Mouse (Mus musculus) thymus, adult 2 months (tissue): ENCODE results near the gene Eif2ak4. TPM values are rescaled to one million over a fixed set of nuclear protein-coding genes. Genes with fewer than 3 reads are reported as not detected.
A peak's percentile ranks its signal among the peaks of the same experiment; 100 is the strongest.

Experiments used
- DNase-seq: peaks from one replicate; pipeline ENCODE4 v3.0.0; 2021
- H3K27ac ChIP-seq: fragments of 200-500 bp; 2 replicates; pipeline ENCODE4 v1.5.1; 2012; ENCODE audit warnings: low read length, control low read depth; ENCODE audit not compliant: control insufficient read depth, insufficient read depth
- H3K27me3 ChIP-seq: fragments of 200-500 bp; 2 replicates; pipeline ENCODE4 v1.6.1; 2012; ENCODE audit warnings: mild to moderate bottlenecking, low read length, moderate library complexity, mixed read lengths; ENCODE audit not compliant: control insufficient read depth, insufficient read depth
- H3K36me3 ChIP-seq: fragments of 200-500 bp; 2 replicates; pipeline ENCODE4 v1.6.1; 2012; ENCODE audit warnings: mild to moderate bottlenecking, low read length, moderate library complexity; ENCODE audit not compliant: control insufficient read depth, insufficient read depth
- H3K4me1 ChIP-seq: fragments of 200-500 bp; replicated peaks from 2 replicates; pipeline ENCODE4 v1.6.1; 2012; ENCODE audit warnings: low read length; ENCODE audit not compliant: control insufficient read depth, insufficient read depth
- H3K4me3 ChIP-seq: fragments of 200-500 bp; 2 replicates; pipeline ENCODE4 v1.5.1; 2012; ENCODE audit warnings: mild to moderate bottlenecking, low read length, control low read depth, moderate library complexity; ENCODE audit not compliant: control insufficient read depth, insufficient read depth
- CTCF ChIP-seq: fragments of 200-500 bp; IDR thresholded peaks from 2 replicates; pipeline ENCODE4 v1.5.1; 2012; ENCODE audit warnings: mild to moderate bottlenecking, control low read depth, low read length, moderate library complexity, borderline replicate concordance; ENCODE audit not compliant: control insufficient read depth, poor library complexity, insufficient read depth; ENCODE audit errors: extremely low read depth
- POLR2A ChIP-seq: fragments of 200-500 bp; IDR thresholded peaks from 2 replicates; pipeline ENCODE4 v1.6.1; 2012; ENCODE audit warnings: mild to moderate bottlenecking, low read length, control low read depth, moderate library complexity; ENCODE audit not compliant: control insufficient read depth, poor library complexity, insufficient read depth; ENCODE audit errors: extremely low read depth
- WGBS: fragments of 180-500 bp; shearing (Covaris S2); methylation state at CpG from one replicate; pipeline ENCODE4 v1.1.7; 2018; 5-methylcytosine and 5-hydroxymethylcytosine counted together
- polyA plus RNA-seq: library from polyadenylated mRNA; depleted of rRNA; stranded (reverse); fragments of >200 nt; gene quantifications from 2 replicates; pipeline ENCODE4 v1.2.3, GENCODE M21; 2012

Eif2ak4 gene
- polyA plus RNA-seq, 1 experiment: 9.0 TPM

DNA sequence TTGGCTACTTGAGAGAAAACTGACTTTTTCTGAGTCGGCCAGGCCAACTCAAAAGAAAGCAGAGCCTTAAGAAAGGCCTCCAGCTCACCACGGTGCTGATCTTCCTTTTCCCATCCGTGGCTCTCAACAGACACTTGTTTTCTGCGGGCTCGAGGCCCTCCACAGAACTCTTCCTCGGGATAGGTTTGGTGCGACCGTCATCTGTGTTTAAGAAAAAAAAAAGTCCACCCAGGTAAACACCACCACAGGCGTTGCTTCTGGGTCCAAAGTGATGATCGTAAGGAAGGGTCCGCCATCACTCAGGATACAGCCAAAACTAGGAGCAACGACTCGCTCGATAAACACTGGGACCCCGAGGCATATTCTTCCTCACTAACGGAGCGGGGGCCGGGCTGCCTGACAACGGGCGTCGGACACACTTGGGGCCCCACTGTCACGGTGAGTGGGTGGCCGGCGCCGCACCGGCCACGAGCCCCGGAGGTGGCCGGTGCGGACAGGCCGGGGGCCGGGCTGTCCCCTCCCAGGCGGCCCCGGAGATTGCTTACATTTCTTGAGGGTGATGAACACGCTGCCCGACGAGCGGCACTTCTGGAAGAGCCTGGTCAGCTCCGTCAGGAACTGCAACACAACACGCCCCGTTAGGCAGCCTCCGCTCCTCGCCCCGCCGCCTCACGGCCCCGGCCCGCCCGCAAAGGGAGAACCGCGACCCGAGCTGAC lies 90.6 kb downstream of the Eif2ak4 start:
- 1% methylated on average over 52 of the region's 52 CpGs for WGBS
- H3K36me3 ChIP-seq: peaks cover 23% of the 10 kb centered on the region
- no peak overlapping the region for H3K27ac ChIP-seq
- peaks cover 18% of the 10 kb centered on the region for H3K4me1 ChIP-seq
- no peak for DNase-seq
- no peaks in the 10 kb centered on the region for H3K27me3 ChIP-seq
- no peak for TF ChIP-seq POLR2A
- TF ChIP-seq CTCF: no peak
- H3K4me3 ChIP-seq: peak overlapping the region; percentile 64

GRCm38 (mm10) chr2:118479550-118479909 lies 91.1 kb downstream of the Eif2ak4 start, which contains the start of gene Srp14:
Gene Srp14, minus strand, starts transcription at chr2:118479711.
- peak; percentile 92 for DNase-seq
- H3K4me3 ChIP-seq: peak within 1 kb of the TSS; percentile 64
- no peaks in the 10 kb centered on the region for H3K27me3 ChIP-seq
- H3K36me3 ChIP-seq: peaks cover 21% of the 10 kb centered on the region
- under 1% methylated on average over 35 of the region's 35 CpGs for WGBS
- TF ChIP-seq POLR2A (peak; percentile 94), CTCF (peak; percentile 46; the same call in 1 of the 2 replicates)
- H3K27ac ChIP-seq: no peak within 1 kb of the TSS; the same call in 1 of the 2 replicates
- H3K4me1 ChIP-seq: peaks cover 18% of the 10 kb centered on the region

DNA sequence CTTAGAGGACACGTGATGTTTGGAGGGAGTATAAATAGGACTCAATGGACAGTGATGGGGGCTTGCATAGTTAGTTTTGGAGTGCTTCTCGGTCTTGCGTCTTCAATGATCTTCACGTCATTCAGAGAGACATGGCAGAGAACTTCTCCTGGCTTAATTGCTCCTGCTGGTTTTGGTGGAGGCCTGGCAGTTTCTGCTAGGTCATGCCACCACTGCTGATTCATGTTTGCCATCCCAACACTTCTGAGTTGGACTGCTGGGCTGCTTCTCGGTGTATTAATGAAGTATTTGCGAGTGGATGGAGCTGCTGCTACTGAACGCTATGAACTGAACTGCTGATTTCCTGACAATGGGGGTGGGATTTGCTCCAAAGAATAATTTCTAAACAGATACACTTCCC lies 92.5 kb downstream of the Eif2ak4 start:
- Histone ChIP-seq H3K4me1 (peaks cover 18% of the 10 kb centered on the region), H3K36me3 (peaks cover 14% of the 10 kb centered on the region)
- TF ChIP-seq POLR2A (no peak), CTCF (no peak)

DNA sequence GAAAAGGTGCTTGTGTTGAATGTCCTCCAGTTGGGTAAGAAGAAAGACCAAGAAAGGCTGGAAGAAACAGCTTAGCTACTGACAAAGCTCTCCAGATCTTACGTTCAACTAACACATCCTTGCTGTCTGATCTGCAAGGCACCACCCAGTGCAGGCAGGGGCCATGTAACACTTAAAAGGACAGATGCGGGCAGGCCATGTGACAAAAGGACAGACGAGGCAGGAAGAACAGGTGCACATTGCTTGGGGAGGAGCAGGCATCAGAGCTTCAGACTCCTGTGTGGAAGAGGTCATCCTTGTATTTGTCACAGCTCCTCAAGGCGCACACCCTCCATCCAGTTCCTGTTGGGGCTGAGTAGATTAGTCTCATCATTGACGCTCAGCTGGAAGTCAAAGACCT lies 94.6 kb downstream of the Eif2ak4 start:
- WGBS: 37% methylated on average over 5 of the region's 5 CpGs
- Histone ChIP-seq H3K36me3 (no peaks in the 10 kb centered on the region), H3K27ac (peak overlapping the region; percentile 0; the same call in 1 of the 2 replicates), H3K4me3 (no peak overlapping the region), H3K4me1 (peaks cover 20% of the 10 kb centered on the region), H3K27me3 (no peaks in the 10 kb centered on the region)
- DNase-seq: no peak
- no peak for TF ChIP-seq CTCF
- no peak for TF ChIP-seq POLR2A

More for the DNA sequence above, 92.5 kb downstream of the Eif2ak4 start:
- Histone ChIP-seq H3K4me3 (no peak overlapping the region), H3K27me3 (no peaks in the 10 kb centered on the region), H3K27ac (no peak overlapping the region)
- no peak for DNase-seq
- 98% methylated on average over 7 of the region's 7 CpGs for WGBS

DNA sequence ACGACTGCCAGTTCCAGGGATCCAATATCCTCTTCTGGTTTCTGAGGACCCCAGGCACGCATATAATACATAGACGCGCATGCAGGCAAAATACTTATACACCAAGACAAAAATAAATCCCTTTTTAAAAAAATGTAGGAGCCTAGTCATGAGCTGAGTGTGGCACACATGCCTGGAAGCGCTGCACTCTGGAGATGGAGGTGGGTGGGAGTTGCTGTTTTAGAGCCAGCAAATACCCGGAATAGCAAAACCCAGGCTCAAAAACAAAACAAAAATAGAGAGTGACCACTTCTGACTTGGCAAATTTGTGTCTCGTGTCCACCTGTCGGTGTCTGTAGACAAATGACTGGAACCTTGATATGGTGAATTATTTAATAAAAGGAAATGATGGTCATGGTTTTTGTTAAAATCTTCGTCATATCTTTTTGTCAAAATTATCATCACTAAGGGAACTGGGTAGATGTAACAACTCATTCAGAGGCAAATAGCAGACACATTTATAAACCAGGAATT lies 96.0 kb downstream of the Eif2ak4 start:
- Histone ChIP-seq H3K4me1 (peaks cover 20% of the 10 kb centered on the region), H3K27ac (no peak overlapping the region), H3K27me3 (no peaks in the 10 kb centered on the region), H3K4me3 (no peak overlapping the region), H3K36me3 (no peaks in the 10 kb centered on the region)
- 94% methylated on average over 9 of the region's 9 CpGs for WGBS
- TF ChIP-seq CTCF (no peak), POLR2A (no peak)
- no peak for DNase-seq

- Histone ChIP-seq H3K27ac (no peak overlapping the region), H3K4me1 (peaks cover 29% of the 10 kb centered on the region), H3K27me3 (no peaks in the 10 kb centered on the region), H3K4me3 (no peak overlapping the region), H3K36me3 (no peaks in the 10 kb centered on the region)
- no peak for DNase-seq
- 91% methylated on average over 3 of the region's 3 CpGs for whole genome bisulfite sequencing
- TF ChIP-seq POLR2A (no peak), CTCF (no peak)
These were observed 97.0 kb downstream of the Eif2ak4 start for GRCm38 (mm10) chr2:118485415-118485814.
